Mouse (Mus musculus): ENCODE measurements around the gene Plcg2.
A peak's percentile ranks its signal among the peaks of the same experiment; 100 is the strongest.

Plcg2 gene

GRCm38 (mm10) chr8:117488246-117489005, 9.7 kb upstream of the Plcg2 start:
- no peak for DNase-seq

GRCm38 (mm10) chr8:117493543-117493942, 4.5 kb upstream of the Plcg2 start:
- no peak for DNase-seq

GRCm38 (mm10) chr8:117494874-117495273, 3.2 kb upstream of the Plcg2 start:
- DNase-seq = peak in 1 of 2 experiments; percentile 30

GRCm38 (mm10) chr8:117498915-117499540, 937 bp downstream of the Plcg2 start:
- peak; percentile 58 to 63 for DNase-seq

- no peak for DNase-seq
Observed at GRCm38 (mm10) chr8:117500232-117500823, 2.2 kb downstream of the Plcg2 start.

GRCm38 (mm10) chr8:117501323-117501722, 3.2 kb downstream of the Plcg2 start:
- no peak for DNase-seq

GRCm38 (mm10) chr8:117503405-117504069, 5.4 kb downstream of the Plcg2 start:
- DNase-seq = no peak

- no peak for DNase-seq
Observed at GRCm38 (mm10) chr8:117507703-117508102, 9.6 kb downstream of the Plcg2 start.

- no peak for DNase-seq
Observed at GRCm38 (mm10) chr8:117516876-117517565, 18.9 kb downstream of the Plcg2 start.

GRCm38 (mm10) chr8:117517861-117518260, 19.8 kb downstream of the Plcg2 start:
- peak in 1 of 2 experiments; percentile 47 for DNase-seq

- DNase-seq = no peak
Observed at GRCm38 (mm10) chr8:117518873-117519272, 20.8 kb downstream of the Plcg2 start.

- peak; percentile 60 to 64 for DNase-seq
Observed at GRCm38 (mm10) chr8:117526185-117526584, 28.1 kb downstream of the Plcg2 start.

- DNase-seq = peak; percentile 78 to 83
Observed at GRCm38 (mm10) chr8:117527983-117528382, 29.9 kb downstream of the Plcg2 start.

- DNase-seq = no peak
Observed at GRCm38 (mm10) chr8:117529177-117529576, 31.1 kb downstream of the Plcg2 start.

GRCm38 (mm10) chr8:117532381-117532972, 34.4 kb downstream of the Plcg2 start:
- peak; percentile 63 to 65 for DNase-seq

GRCm38 (mm10) chr8:117536862-117537261, 38.8 kb downstream of the Plcg2 start:
- peak; percentile 50 to 55 for DNase-seq

- no peak for DNase-seq
Observed at GRCm38 (mm10) chr8:117537751-117538150, 39.7 kb downstream of the Plcg2 start.

GRCm38 (mm10) chr8:117542951-117543350, 44.9 kb downstream of the Plcg2 start:
- DNase-seq = peak; percentile 33

- peak; percentile 39 to 42 for DNase-seq
Observed at GRCm38 (mm10) chr8:117543789-117544188, 45.7 kb downstream of the Plcg2 start.

- no peak for DNase-seq
Observed at GRCm38 (mm10) chr8:117545043-117545442, 47.0 kb downstream of the Plcg2 start.

- DNase-seq = no peak
Observed at GRCm38 (mm10) chr8:117546386-117546785, 48.3 kb downstream of the Plcg2 start.

- DNase-seq = peak; percentile 65 to 67
Observed at GRCm38 (mm10) chr8:117547945-117548344, 49.9 kb downstream of the Plcg2 start.

Data from B cell, adult 2 months (primary cell).